Comparison of ENCODE assay signal across 7 mouse cellular contexts in the genomic region with DNA sequence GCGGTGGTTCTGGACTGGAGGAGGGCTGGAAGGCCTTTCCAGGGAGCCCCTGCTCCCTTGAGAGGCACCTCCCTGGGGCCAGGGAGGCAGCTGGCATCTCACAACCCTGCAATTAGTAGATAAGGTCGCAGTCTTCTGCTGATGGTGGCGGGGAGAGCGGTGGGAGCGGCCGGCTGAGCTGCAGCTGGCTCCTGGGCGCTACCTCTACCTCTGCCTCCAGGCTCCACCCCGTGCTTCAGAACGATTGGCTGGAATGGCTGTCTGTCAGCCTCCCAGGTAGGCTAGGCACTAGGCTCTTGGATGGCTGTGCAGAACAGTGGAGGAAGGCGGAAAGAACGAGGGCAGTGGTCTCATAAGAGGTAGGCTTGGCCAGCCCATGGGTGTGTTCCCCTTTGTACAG. TPM values are rescaled to one million over a fixed set of nuclear protein-coding genes. Genes with fewer than 3 reads are reported as not detected.
DNase-seq lines count a peak whose midpoint lies in the region; ATAC-seq lines count a peak whose summit lies in the region.

No protein-coding gene starts in this region.

- peak; percentile 90 for ATAC-seq in common myeloid progenitor, adult 5-6 weeks (replicated peaks; ENCODE audit: low read depth, poor library complexity, severe bottlenecking)
- peak; percentile 98 for ATAC-seq in megakaryocyte progenitor cell, adult 5-6 weeks (replicated peaks; ENCODE audit: poor library complexity)

- DNase-seq in R1 (ENCODE audit: low read depth, low spot score), result peak; percentile 84
- peak; percentile 49 for DNase-seq in kidney, postnatal 14 days
- no peak for DNase-seq in right cerebral cortex, postnatal 10 days (ENCODE audit: low spot score in 2 of 2)
- no peak for DNase-seq in left cerebral cortex, adult 18-20 months (ENCODE audit: low spot score in 2 of 2)
- no peak for DNase-seq in left cerebral cortex, adult 8-10 months (ENCODE audit: low spot score in 2 of 2)

RNA-seq across cellular contexts. Expression of a gene that starts 18.6 kb away (rescaled TPM):
- 0.58 and 2.2 TPM in 2 replicates for total RNA-seq in common myeloid progenitor, adult 5-6 weeks (2017)
- total RNA-seq in megakaryocyte progenitor cell, adult 5-6 weeks (2015), result 0.25 and 0.32 TPM in 2 replicates
- 1.2 and 1.3 TPM in 2 replicates for total RNA-seq in megakaryocyte progenitor cell, adult 5-6 weeks (2017)
- 1 to 10 TPM; 1.5 to 1.9 TPM for total RNA-seq in left cerebral cortex, adult 18-20 months (2021)
- 1 to 10 TPM; 1.2 to 2.2 (median 1.8) TPM for total RNA-seq in left cerebral cortex, adult 8-10 months (2022)

RNA-seq across cellular contexts. Expression of a gene that starts 23.1 kb away (rescaled TPM):
- total RNA-seq in common myeloid progenitor, adult 5-6 weeks (2017), result 0.78 and 0.82 TPM in 2 replicates
- total RNA-seq in megakaryocyte progenitor cell, adult 5-6 weeks (2015), result 0.49 TPM in 1 of 2 replicates, not detected in the other
- 0.14 and 0.37 TPM in 2 replicates for total RNA-seq in megakaryocyte progenitor cell, adult 5-6 weeks (2017)
- 10 to 100 TPM; 18.6 to 20.9 TPM for total RNA-seq in left cerebral cortex, adult 18-20 months (2021)
- 10 to 100 TPM; 15.1 to 18.3 (median 17.3) TPM for total RNA-seq in left cerebral cortex, adult 8-10 months (2022)

RNA-seq across cellular contexts. Expression of a gene that starts 24.2 kb away (rescaled TPM):
- total RNA-seq in common myeloid progenitor, adult 5-6 weeks (2017), result 0.05 TPM in 1 of 2 replicates, not detected in the other
- 0.17 TPM in 1 of 2 replicates, not detected in the other for total RNA-seq in megakaryocyte progenitor cell, adult 5-6 weeks (2015)
- total RNA-seq in megakaryocyte progenitor cell, adult 5-6 weeks (2017), result not detected in 2 replicates
- total RNA-seq in left cerebral cortex, adult 18-20 months (2021), result not detected
- total RNA-seq in left cerebral cortex, adult 8-10 months (2022), result under 1 TPM in 3 of 4 experiments, not detected in 1; 0.17 to 0.95 (median 0.46) TPM

RNA-seq across cellular contexts. Expression of a gene that starts 42.0 kb away (rescaled TPM):
- 51.3 and 54.3 TPM in 2 replicates for total RNA-seq in common myeloid progenitor, adult 5-6 weeks (2017)
- 64.3 and 66.4 TPM in 2 replicates for total RNA-seq in megakaryocyte progenitor cell, adult 5-6 weeks (2015)
- total RNA-seq in megakaryocyte progenitor cell, adult 5-6 weeks (2017), result 55.2 and 65.0 TPM in 2 replicates
- 10 to 100 TPM; 74.5 to 75.7 TPM for total RNA-seq in left cerebral cortex, adult 18-20 months (2021)
- total RNA-seq in left cerebral cortex, adult 8-10 months (2022), result 10 to 100 TPM; 64.6 to 75.4 (median 67.0) TPM

Comparison
In these comparisons a context has a peak if more than half of its experiments do, and no peak if none do; other contexts are left out.
1. DNase-seq: peak in R1 (single experiment) and kidney, postnatal 14 days (single experiment); none in right cerebral cortex, postnatal 10 days (0 of 2), left cerebral cortex, adult 18-20 months (0 of 2) and left cerebral cortex, adult 8-10 months (0 of 2).